Mouse (Mus musculus) thymus, adult 18-20 months (tissue): ENCODE measurements around the gene Frrs1l.
A peak's percentile ranks its signal among the peaks of the same experiment; 100 is the strongest.

Experiments used
- DNase-seq, 2 experiments: peaks; one replicate each; pipeline ENCODE4 v3.0.0; 2022; ENCODE audit warnings: mixed read lengths in 2 of 2

The Frrs1l gene

DNA sequence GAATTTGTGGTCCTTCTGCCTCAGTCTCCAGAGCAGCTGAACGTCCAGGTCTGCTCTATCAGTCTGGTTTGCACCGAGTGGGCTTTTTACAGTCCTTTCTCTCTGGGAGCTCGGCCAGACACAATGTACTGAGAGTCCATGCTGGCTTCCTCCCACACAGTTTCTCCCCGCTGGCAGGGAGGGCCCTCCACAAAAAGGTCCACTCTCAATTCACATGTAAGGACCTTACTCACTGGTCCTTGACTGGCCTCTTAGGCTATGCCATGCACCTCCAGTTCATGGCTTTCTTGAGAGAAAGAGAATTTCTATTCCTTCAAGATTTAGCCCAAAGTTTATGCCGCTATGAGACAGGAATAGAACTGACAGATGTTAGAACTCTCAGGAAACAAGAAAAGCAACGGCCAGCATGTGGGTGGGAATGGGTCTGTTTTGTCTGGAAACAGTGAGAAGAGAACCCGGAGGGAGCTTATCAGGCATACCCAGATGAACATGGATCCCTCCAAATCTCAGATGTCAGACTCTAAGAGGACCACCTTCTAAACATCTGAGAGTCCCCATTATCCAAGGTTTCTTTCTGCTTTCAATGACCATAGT, 24.5 kb downstream of the Frrs1l start:
- no peak for DNase-seq

DNA sequence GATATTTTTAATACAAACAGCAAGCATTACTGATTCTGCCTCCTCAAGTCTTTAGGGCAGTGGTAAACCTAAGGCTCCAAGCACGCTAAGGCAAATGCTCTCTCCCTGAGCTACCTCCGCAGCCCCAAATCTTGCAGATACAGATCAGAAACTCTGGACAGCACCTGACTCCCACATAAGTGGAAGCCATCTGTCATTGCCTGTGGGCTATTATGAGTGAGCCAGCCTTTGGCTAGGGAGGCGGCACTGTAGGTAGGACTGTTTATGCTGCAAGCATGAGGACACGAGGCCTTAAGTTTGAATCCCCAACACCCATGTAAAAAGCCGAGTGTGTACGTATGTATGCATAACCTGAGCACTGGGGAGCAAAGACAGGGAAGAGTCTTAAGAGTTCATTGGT, 26.5 kb downstream of the Frrs1l start:
- DNase-seq, result no peak

DNA sequence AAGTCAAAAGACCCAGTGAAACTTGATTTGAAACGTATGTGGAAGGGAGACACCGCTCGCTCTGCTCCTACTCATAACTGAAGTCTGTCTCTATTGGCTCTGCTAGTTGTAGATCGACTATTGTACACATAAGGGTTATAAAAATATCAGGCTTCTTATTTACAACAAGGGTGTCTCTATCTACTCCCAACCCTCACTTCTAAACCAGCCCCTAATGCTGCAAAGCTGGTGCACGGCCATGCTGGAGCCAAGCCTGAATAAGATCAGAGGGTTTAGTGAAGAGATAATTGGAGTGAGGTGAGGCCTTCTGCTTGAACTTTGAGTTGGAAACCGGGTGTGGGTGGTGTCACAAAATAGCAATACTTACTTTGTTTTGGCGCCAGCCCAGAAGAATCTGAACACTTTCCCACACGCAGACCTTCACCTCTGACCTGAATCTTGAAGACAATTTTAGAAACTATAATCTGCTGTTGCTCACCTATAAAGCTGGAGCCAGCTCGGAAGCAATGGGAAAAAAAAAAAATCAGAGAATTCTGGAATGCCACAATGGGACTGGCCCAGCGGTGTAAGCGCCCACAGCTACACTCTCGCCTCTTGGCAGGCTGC, 28.8 kb downstream of the Frrs1l start:
- no peak for DNase-seq

DNA sequence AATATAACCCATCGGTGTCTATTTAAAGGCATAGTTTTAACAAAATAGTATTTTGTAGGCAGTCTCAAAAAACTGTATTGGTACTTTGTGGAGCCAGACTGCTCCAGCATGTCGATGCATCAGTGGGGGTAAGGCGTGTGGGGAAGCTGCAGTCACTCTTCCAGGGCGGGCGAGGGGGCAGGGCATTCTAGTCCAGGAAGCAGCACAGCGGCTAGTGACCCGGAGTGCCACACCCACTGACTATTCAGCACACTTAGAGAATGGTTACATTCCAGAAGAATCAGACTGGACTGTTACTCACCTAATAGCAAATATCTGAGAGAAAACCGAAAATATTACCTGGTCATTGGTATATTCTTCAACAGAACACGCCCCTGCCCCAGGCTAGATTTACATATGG, 32.7 kb downstream of the Frrs1l start:
- no peak for DNase-seq

DNA sequence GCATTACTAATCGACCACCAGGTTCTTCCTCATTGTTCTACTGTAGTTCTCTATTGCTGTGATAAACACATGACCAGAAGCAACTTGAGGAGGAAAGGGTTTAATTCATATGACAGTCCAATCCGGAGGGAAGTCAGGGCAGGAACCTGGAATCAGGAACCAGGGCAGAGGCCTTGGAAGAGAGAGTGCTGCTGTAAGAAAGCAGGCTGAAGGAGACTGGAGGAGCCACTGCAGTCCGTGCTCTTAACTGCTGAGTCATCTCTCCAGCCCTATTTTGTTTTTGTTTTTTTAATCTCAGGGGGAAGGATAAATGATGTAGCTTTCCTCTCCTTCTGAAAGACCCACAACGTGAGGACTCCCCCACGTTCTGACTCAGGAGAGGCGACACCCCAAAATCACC, 37.0 kb downstream of the Frrs1l start:
- DNase-seq, result no peak

DNA sequence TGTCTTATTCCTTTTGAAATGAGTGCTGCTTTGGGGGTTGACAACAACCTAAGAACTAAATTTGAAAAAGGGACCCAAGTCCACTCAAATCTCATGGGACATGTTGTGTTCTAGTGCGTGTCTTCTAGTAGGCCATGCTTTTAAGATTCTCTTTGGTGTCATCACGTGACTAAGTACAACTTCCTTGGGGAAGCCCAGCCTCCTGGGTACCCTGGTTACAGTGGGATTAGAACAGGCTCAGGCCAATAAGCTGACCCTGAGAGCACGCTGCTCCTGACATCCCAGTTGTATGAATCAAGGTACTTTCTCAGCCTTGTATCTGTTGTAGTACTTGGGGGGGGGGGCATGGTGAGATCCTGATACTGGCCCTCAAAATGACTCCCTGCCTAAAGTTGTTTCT, 38.5 kb downstream of the Frrs1l start:
- DNase-seq, result no peak

DNA sequence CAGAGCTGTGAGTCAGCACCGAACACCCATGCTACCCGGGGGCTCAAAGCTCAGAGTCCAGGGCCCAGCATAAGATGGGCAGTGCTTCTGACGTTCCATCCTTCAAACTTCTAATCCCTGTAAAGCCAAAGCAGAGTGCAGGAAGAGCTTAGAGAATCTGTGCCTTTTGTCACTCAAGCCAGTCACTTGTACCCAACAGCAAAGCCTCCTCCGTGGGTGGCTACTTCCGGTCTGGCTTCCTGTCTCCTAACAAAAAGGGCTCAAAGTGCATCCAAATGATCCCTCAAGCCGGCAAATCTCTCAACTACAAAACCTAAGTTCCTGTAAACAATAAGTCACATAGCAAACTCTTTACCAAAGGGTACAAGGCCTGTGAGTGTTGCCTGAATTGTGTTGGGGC, 40.7 kb downstream of the Frrs1l start:
- DNase-seq, result no peak

DNA sequence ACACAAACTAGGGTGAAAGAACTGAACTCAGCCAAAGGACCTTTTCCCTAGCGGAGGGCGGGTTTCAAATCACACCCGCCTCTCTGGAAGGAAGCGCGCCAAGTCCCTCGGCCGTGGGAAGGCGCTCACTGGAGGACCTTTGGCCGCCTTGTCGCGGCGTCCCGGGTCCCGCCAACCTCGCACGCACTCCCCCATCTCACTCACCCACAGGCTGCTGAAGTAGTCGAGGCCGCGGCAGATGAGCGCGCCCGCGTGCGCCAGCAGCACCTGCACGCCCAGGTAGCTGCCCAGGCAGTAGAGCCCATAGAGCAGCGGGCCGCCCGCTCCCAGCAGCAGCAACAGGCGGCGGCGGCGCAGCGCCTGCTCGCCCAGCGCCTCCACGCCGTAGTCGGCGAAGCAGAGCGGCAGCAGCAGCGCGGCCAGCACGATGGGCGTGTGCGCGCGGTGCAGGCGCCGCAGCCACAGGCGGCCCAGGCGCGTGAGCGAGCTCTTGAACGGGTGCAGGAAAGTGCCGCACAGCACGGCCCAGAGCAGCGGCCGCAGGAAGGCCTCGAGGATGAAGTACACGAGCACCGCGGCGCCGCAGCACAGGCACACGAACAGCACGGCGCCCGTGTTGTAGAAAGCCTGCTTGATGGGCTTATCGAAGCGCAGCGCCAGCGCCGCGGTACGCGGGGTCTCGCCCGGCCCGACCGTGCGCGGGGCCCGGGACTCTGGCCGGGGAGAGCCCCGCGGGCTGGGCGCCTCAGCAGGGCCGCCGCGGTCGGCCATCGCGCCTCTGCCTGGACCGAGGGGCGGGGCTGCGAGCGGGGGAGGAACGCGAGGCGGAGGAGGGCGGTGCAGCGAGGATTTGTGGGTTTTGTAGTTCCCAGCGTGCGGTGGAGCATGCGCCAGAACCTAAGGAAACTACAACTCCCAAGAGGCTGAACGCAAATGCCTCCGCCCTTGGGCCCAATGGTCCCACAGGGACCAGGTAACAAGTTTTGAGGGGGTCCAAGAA, 43.2 kb downstream of the Frrs1l start, which contains the start of gene Tmem245:
Tmem245 (minus strand) TSS at position 797 of the 1,000 bp plus-strand sequence.
- DNase-seq, result peak; percentile 86 to 90

DNA sequence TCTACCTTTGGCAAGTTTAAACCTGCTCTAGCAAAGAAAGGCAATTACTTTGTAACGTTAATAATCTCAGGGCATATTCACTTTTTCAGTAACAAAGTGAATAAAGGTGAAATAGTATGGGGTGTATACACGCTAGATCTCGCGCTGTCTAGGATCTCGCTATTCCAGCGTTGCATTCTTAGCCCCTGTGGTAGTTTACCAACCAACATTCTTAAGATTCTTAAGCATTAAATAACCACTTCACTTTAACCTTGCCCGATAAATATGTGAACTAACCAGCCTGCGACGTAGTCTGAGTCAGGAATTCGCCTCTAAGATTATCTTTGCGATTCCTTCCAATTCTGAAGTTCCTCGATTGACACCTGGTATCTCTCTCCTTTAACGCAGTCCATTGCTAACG, 44.0 kb downstream of the Frrs1l start:
- DNase-seq, result no peak

DNA sequence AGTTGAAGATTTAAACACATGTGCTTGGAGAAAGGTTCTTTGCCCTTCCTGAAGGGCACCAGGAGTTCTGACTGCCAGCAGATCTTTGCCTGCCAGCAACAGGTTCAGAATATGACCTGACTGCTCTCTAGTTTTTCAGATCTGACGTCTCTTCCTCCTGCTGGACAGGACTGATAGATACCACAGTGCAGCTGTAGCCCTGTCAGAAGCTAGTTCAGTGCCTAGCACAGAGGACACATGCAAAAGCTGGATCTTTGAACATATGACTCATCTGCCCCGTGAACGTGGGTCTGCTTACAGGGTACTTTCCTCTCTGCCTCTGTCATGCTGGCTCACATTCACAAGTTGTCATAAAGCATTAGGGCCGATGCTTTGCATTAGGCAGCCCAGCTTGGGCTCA, 45.9 kb downstream of the Frrs1l start:
- DNase-seq, result no peak

DNA sequence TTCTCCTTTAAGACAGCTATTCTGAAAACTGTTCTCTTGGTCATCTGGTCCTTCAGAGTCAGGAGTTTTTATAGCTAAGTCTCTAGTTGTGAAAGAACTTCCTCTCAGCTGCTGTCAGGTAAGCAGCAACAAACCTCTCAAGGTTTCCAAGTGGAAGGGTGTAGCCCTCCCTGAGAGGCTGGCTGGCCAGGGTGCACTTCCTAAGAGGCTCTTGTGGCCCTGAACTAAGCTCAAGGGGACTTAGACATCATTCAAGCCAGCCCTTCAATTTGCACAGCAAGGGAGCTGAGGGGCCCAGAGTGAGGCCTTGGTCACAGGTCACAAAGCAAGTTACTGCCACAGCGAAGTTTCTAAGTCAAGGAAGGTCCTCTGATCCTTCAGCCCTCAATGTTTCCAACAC, 46.9 kb downstream of the Frrs1l start:
- no peak for DNase-seq

DNA sequence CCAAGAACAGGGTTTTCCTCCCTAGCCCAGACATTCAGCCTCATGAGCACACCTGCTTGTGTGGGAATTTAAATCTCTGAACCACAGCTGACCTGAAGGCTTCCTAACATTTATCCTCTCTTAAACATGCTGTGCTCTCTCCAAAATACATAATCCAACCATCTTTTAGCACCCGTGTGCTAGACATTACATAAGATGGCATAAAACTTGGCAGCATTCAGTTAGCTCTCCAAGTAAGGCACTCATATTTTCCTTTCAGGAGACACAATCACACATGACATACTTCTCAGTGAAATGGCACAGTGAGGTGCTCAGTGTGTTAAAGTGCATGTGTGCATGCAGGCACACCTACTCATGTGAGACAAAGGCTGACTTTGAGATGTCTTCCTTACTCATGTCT, 47.6 kb downstream of the Frrs1l start:
- DNase-seq, result no peak

DNA sequence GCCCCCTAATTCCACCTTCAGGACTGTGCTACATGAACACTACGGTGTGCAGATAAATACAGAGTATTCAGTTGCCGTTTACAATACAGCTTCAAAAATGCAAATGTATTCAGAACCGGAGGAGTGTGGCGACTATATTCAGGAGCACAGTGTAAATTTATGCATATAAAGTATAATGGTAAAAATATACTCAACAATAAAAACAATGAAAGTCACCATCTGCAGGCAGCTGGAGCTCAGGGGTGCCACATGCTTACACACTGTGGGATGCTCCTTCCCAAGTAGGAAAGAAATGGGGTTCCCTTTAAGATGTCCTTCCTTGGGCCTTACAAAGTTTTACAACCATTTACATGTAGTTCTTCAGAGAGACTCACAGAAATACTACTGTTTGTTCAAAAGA, 48.7 kb downstream of the Frrs1l start:
- DNase-seq, result no peak

DNA sequence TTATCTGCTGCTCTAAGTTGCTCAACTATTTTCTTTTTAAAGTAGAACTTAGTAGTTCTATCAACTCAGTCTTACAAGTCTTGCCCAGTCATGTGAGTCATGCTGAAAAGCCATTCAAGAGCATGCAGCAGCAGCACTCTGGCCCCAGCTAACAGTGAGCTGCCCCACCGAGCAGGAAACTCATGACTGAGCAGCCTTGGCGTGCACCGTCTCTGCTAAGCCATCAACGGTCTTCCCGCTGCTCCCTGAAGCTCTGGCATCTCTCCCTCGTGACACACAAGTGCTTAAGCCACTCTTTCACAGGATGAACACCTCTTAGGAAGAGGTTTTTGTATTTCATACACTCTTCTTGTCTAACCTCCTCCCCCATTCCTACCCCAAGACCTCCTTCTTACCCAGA, 53.1 kb downstream of the Frrs1l start:
- no peak for DNase-seq

DNA sequence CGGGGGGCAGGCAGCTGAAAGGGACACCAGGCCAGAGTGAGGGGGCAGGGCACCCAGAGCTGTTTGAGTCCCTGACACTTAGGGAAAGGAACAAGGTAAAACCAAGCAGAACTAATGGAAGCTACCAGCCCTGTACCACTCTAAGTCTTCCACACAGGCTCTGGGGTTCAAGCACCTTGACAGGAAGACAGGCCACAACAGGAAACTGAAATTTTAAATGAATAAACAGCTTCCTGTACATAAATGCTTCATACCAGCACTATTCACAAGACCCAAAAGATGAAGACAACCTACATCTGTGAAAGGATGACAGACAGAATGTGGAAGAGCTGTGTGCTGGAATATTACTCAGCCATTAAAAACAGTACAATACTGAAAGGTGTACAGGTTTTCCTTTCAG, 54.9 kb downstream of the Frrs1l start:
- DNase-seq, result no peak

DNA sequence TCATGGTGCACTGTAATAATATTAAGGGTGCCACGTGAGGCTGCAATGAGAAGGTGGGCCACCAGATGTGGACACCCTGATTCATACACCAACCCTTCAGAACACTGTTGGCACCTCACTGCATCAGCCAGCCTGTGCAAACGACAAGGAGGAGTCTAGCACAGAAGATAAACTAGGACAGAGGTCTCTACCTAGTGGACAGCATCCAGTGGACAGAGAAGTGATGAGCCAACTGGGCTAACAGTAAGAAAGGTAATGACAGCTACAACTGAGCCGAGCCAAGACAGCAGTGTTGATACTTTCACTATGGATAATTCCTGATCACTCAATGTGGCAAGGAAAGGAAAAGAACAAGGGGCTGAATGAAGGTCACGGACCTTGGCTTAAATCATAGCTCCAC, 57.0 kb downstream of the Frrs1l start:
- no peak for DNase-seq

DNA sequence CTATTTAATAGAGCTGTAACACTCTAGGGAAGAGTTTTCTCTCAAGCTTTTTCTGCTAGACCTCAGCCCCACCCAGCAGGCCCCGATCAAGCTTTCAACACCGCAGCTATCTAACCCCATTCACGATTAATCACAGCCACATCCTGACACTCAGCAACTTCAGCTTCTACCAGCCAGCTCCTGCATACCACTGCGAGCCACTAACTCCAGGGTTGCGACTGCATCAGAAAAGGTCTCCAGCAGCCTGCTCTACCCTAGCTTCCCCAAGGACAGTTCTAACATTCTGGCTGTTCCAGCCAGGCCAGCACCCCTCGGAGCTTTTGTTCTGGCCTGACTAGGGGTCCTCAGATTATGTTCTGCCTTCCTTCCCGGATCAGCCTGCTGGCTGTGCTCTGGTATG, 58.1 kb downstream of the Frrs1l start:
- no peak for DNase-seq

DNA sequence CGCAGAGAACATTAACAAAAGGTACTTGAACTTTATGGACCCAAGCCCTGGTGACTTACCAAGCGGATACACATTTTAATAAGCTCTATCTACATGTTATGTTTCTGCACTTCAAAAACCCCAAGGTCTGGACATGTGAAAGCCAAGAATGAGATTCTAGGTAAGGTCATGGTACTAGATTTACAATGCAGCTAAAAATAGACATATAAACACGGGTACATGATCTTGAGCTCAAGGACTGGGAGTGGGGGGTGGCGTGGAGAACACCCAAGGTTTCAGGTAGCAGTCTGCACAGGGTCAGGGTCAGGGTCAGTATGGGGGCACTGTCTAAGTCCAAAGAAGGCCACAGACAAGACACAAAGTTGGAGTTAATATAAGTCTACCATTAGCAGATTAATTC, 59.9 kb downstream of the Frrs1l start:
- DNase-seq, result no peak

DNA sequence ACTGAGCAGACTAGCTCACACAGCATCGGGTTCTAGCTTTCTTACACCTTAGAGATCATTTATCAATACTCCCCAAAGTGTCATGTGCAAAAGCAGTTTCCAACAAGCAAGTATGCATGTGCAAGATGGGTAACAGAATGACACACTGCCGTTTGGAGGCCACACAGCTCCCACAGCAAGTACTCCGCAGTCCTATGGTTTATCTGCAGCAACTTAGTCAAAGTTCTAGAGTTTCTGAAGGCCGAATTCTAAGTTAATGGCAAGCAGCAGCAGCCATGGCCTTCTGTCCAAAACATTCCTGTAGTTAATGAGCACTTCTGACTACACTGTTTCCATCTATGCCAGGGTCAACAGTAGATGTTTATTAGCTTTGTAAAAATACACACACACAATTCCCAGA, 63.2 kb downstream of the Frrs1l start:
- DNase-seq, result no peak

DNA sequence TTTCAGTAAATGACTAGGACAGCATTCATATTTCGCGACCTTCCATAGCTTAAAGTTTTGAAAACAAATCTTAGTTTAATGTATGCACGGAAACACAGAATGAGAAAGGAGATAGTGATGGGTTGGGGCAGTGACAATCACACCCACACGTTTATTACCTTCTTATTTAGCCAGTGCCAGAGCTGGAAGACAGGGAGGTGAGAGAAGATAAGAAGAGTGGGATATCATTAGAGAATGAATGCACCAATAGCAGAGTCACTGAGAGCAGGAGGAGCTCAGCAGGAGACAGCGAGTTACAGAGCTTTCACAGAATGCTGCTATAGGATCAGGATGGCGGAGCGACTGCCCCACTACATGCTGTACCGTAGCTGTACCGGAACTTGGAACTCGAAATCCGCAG, 68.0 kb downstream of the Frrs1l start:
- no peak for DNase-seq

DNA sequence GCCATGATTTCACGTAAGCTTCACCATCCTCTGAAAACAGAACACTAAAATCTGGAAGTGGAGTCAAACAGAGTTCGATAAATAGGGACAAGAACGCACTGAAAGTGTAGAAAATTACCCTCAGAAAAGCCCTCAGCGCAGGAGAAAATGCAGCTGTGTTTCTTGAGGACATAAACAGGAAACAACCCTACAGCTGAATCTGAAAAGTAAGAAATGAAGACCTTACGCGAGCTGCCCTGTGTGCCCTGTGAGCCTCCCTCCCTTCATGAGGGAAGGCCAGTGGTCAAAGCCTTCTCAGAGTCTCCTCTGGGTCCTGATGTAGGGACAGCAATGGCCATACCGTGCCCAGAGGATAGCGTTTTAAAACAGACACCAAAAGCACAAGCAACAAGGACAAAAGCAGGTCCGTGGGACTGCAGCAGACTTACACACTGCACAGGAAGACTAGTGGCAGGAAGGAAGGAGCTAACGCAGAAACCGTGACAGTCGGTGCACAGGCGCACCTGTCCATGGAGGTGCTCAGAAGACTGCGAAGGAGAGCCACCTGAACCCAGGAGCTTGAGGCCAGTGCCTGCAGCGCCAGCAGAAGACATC, 74.4 kb downstream of the Frrs1l start:
- DNase-seq, result peak; percentile 41 to 59

DNA sequence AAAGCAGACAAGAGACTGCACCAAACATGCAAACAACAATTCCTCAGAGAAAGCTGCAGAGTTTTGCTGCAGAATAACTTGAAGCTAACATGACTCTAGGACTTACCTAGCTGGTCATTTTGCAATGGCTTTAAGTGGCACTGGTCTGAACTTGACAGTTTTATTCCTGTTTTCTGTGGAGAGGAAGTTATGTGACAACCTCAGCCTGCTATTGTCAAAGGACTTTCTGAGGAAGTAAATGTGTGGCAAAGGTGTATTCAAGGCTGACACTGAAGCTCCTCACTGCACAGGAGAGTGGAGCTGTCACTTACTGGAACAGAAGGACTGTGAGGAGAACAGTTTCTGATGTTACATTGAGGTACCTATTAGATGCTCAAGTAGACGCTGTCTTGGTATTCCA, 75.4 kb downstream of the Frrs1l start:
- DNase-seq, result no peak

DNA sequence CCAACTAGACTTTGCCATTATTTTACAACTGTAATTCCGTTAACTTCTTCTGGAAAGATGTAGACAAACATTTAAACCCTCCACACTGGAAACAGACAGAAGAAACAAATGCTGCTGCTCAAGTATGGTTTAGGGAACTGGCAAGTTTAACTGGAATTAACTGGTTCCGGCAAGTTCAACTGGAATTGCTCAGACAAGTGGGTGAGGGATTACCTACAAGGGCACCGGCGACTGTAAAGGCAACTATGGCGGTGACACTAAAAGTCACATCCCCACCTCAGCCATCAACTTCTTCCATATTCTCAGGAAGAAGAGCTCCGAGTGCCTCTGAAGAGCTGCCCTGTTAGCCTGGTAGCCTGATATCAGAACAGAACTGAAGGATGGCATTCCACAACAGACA, 75.9 kb downstream of the Frrs1l start:
- DNase-seq, result no peak
